Mouse (Mus musculus): ENCODE measurements around the gene Plekhb2.

DNA sequence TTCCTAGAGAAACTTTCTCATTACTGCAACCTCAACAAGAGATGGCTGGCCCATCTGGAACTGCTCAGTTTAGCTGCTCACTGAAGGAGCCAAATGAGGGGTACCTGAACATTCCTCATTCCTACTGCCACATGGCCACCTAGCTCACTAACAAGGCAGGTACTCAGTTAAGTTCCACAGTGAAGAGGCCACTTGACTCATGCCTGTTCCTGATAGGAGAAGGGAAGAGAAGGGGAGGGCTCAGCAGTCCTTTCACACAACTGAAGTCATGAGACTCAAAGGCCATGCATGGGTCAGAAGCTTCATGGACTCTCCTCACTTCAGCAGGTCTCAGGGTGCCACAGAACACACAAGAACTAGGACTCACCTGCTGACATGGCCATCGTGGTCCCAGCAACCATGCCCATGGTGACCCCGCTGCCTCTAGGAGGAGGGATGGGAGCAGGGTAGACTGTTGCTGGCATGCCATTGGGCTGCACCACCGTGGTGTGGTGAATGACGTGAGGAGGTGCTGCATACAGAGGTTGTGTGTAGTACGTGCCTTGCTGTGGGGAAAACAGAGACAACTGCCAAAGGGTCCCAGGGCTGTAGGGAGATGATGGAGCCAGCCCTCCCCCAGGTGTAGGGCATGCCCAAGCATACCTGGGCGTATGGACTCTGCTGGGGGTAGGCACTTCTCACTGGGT is 30.4 kb upstream of the Plekhb2 start:
- TF ChIP-seq CTCF (IDR thresholded peaks at IDR 0.05; ENCODE audit: extremely low read depth, insufficient read depth, low read length) (no peak), POLR2A (IDR thresholded peaks at IDR 0.05; ENCODE audit: extremely low read depth, insufficient read depth, low read length) (no peak)

All from cortical plate, adult 2 months (tissue).